Mouse (Mus musculus) right cerebral cortex, adult 18-20 months (tissue): ENCODE data around the gene Fam19a1.
"Not testable (repeated sequence)": the region's sequence is repeated elsewhere in the genome, so short reads cannot be mapped to it uniquely, and the experiment has no call there.

Experiments
- DNase-seq: peaks from one replicate; pipeline ENCODE4 v3.0.0; 2022; ENCODE audit warnings: mixed read lengths

Fam19a1 gene

DNA sequence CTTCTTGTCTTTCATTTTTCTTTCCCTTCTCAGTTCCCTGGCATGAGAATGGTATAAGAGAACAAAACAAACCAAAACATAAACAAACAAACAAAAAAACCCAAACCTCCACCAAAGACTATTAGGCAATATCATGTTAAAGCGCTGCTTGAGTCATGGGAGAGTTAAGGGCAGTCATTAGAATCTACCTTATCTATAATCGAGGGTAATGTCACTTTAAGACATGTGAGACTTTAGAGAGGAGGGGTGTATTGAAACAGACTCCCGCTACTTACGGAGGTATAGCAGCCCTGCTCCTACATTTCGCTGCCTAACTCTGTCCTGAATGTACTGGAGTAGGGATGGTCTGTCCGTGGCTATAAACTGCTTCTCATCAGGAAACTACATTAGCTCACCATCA lies at the start of gene Fam19a1:
TSS of gene Fam19a1 (plus strand) at position 301 of the 400 bp plus-strand sequence.
- no peak for DNase-seq

DNA sequence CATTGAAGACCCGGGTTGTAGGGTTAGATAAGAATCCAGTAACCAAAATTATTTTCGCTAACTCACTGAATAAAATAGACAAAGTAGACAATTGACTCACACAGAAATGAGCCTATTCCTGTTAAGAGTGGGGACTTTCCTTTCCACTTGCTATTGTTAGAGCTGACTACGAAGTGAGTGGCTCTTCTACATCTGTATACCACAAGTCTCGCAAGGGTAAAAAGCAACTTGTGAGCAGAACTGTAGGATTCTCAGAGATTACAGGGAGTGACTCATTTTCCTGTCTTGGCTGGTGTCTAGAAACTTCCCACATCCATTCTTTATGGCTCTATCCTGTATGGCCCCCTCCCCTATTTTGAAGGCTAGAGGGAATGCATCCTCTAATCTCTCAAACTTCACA lies 41.9 kb upstream of the Fam19a1 start:
- no peak for DNase-seq

DNA sequence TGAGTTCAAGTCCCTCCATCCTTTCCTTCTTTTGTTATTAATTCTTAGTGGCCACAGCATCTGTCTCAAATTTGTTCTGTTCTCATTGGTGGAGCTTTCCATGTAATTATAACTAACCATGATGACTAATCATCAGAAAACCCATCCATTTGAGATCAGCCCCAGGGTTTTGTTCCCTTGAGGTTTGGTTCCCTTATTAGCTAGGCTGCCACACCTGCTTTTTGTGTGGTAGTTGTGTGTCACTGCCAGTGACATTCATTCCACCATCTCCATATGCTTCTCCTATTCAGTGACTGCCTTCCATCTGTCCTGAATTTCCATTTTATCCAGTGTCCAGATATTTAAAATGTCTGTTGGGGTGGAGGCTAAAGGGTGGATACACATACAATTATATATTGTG lies 41.4 kb upstream of the Fam19a1 start:
- DNase-seq = no peak

DNA sequence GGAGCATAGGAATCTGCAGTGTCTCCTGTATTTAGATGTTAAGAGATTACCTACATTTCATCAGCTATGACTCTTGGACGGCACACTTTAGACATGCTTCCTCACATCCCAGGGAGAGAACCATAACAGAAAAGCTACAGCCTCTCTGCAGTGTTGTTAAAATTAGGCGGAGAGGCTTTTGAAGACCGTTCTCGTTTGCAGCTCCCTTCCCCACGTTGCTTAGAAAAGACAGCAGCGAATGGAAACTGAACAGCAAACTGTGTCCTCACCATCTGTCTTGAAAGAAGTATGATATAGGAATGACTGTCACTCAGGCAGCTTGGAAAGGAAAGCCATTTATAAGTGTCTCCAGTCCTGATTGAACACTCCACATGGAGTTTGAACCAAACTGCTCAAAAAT lies 23.0 kb upstream of the Fam19a1 start:
- DNase-seq = peak; percentile 31

DNA sequence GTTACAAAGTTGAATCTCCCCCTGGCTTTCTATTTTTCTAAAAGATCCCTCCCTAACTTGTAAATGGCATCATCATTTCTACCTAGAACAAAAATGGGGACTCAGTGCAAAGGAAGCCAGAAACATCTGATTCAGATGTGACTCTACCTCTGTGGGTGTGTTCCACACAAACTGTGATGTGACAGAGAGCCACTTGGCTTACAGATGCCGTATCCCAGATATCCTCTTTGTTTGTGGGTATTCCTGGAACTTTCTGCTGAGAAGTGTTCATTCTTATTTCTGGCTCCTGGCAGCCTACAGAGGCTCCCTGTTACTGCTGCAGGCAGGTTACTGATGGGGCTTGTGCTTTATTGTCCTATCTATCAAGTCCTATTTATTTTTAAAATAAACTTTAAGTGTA lies 19.2 kb upstream of the Fam19a1 start:
- no peak for DNase-seq

DNA sequence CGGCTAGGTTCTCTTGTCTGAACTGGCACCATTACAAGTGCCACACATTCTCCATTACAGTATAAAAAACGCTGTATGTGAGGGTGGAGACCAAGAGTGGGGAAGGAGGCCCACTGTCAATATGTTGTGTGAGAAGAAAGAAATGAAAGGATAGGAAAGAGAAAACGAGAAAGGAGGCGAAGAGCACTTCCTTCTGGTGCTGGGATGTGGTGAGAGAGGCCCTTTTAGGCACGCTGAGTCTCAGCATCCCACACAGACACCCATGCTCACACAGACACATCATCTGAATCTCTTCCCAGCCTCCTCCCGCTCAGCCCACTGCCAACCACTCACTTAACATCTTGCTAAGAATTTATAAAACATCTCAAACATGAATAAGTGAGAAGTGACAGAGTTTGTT lies 14.7 kb upstream of the Fam19a1 start:
- DNase-seq = peak; percentile 83

DNA sequence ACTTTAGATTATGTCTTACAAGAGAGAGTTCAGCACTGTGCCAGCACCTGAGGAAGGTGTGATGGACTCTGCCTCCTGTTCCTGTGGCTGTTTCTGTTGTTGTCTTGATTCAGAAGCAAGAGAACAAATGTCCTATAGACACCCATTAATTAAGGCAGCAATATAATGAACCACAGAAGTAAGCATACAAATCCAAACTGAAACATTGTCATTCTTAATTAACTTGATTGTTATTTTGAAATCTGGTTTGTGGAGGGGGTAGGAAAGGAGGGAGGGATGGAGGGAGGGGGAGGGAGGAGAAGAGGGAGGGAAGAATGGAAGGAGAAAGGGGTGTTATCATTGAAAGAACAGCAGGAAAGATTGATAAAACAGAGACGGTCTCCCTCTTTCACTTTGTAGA lies 1.3 kb upstream of the Fam19a1 start:
- DNase-seq = no peak

DNA sequence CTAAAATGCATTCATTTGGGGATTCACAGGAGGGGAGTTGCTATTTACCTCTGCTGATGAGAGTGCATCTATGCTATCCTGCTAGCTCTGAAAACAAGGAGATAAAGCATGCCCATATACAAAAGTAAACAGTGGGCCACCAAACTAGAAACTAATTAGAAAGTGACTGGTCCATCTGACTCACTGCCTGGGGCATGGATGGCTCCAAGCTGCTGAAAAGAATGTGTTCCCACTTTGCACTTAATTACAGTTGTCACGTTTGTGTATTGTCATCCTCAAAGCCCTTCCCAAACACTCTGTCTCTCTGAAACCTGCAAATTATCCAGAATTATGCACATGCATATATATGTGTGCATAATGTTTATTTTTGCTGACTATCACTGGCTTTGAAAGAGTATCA lies 1.2 kb downstream of the Fam19a1 start:
- no peak for DNase-seq

DNA sequence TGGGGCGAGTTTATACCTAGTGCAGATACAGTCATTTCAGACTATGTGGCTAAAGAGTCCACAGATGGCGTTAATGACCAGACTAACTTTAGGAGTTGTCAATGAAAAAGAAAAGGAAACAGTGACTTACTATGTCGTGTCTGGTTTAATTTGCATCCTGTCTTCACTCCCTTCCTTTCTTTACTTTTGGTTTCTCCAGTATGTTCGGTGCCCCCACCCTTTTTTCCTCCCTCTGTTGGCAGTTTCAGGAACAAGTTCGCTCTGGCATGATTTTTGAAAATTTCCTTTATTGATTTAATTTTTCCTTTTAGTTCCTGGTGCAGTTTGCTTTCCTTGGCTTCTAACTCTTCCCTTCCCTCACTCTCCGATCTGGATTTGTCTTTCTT lies 3.2 kb downstream of the Fam19a1 start:
- DNase-seq = no peak

DNA sequence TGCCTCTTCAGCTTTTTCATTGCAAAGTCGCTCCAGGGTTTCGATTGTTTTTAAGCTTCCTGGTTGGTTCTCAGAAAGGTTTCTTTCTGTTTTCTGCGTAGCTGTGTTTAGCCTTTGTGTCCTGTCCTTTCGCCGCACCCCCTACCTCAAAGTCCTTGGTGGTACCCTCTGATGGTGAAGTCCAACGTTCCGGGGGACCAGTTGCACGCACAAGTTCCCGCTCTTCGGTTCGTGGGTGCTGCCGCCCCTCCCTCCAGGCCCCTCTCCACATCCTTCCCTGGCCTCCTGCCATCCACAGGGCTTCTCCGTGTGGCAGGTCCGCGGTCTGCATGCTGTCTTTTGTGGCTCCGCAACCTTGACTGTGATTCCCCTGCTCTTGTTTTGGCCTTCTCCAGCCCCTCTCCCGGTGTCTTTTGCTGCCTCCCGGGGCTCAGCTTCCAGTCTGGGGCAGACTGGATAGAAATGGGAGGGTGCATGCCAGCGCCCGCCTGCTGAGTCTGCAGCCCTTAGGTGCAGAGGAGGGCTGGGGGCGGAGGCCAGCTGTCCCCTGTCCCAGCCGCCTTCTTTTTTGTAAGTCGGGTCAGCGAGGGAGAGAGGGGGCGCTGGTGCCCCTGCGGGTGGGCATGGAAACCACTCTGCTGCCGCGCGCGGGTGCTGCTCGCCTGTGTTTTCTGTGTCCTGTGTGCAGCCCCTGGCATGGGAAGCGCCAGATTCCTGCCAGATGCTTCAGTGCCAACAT lies 3.7 kb downstream of the Fam19a1 start:
- DNase-seq = peak; percentile 72

DNA sequence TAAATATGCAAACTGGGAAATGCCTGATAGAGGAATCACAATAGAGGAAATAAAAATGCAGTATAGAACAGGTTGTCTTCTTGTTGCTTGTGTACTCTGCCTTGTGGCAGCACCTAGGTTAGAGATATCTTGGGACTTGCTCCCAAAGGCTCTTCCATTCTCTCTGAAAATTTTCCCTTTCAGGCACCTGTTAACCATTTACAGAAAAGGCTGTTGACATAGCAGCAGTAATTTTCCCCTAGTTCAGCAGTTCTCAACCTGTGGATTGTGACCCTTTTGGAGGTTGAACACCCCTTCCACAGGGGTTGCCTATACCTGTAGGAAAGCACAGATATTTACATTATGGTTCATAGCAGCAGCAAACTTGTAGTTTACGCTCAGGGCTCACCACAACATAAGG lies 30.4 kb downstream of the Fam19a1 start:
- no peak for DNase-seq

DNA sequence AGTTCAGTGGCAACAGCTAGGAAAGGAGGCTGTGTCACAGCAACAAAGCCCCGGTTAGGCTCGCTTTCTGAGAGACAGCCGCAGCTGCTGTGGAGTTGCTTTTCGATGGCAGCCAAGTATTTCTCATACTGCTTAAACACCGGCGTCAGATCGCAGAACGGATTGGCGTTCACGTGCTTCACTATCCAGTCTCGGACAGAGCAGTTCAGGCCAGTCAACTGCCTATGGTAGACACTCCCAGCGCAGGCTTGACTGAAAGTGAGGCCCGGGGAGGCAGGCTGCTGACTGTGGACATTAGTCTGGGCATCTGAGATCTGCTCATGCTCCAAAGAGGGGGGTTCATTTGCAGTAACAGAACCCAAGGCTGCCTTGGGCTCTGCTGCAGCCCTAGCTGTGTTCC lies 52.4 kb downstream of the Fam19a1 start:
- DNase-seq = no peak

DNA sequence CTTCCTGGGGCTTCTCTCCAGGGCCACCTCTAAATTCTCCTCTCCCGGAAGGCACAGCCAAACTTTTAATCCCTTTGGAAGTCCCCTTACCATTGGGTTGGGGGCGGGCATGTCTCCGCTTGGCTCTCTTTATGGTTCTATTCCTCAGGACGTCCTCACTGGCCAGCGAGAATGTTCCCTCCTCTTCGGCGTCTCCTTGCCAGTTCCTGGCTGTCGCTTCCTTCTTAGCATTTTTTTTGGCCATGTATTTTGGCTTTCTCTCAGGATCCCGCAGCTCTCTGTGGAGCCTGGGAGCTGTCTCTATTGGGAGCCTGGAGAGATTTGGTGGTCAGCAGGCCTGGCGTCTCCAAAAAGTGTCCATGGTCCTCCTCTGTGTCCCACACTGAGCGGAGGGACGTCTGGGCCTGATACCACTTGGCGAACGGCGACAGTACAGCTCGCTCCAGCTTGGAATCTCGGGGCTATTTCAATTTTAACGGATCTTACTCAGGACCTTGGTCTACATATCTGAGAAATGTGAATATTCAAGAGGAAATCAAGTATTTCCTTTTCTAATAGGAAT lies 52.9 kb downstream of the Fam19a1 start, which contains the start of gene 1700123L14Rik:
TSS of gene 1700123L14Rik (minus strand) at position 426 of the 562 bp plus-strand sequence.
- no peak for DNase-seq

DNA sequence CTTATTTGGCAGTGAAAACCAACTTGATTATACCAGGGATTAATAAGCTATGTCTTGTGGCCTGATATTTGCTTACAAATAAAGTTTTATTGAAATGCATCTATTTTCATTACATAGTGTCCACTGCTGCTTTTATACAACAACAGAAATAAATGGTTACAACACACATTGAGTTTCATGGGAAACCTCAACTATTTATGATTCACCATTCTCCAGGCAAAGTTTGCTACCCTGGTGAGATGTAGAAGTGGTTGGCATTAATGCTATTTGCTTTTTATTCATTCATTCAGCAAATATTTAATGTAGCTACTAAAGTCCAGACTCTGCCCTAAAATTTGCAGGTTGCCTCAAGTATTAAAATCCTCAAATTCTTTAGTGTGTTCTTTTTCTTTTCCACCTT lies 54.1 kb downstream of the Fam19a1 start:
- no peak for DNase-seq

DNA sequence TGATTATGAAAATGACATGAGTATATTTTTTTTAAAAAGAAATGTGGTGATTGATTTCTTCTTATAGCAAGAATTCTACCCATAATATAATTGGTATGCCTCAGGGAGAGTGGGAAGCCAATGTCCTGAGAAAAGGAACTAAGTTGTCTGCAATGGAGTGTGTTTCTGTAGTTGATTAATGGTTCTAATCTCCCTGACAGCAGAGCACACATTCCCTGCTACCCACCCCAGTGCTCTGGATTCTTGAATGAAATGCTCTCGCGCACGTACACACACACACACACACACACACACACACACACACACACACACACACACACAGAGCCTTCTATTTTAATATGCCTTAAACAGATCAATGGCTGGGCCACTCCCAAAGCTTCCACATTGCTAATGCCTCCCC lies 60.7 kb downstream of the Fam19a1 start:
- no peak for DNase-seq

DNA sequence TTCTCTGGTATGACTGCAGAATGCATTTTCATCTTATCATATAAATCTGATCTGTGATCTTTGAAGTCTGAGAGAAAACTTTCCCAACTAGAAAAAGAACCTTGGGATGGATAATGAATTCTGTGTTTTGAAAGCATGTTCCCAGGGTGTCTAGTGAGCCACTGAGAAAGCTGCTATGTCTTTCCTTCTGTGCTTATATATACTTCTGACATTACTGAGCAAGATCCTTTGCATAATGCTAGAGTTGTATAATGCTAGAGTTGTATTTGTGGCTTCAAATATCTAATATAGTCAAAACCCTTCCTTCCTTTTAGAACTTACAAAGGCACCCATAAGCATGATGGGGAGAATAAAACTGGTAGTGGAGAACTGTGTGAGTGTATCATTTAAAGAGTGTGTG lies 65.6 kb downstream of the Fam19a1 start:
- DNase-seq = no peak

DNA sequence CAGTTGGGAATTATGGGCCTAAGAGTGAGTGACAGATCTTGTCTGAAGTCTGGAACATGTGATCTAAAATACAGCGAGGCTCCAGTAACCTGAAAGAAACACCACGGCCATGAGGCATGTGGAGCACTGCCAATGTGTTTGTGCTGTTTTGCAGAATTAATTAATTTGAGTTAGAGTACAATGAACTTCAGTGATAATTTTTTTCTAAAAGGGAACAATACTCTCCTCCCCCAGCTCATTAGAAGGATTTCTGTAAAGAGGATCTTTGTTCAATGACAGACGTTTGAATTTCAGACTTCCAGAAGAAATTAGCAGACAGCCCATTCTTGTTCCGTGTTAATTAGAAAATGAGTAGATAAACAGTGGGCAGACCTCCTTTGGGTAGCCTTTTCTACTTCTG lies 70.4 kb downstream of the Fam19a1 start:
- DNase-seq = no peak

DNA sequence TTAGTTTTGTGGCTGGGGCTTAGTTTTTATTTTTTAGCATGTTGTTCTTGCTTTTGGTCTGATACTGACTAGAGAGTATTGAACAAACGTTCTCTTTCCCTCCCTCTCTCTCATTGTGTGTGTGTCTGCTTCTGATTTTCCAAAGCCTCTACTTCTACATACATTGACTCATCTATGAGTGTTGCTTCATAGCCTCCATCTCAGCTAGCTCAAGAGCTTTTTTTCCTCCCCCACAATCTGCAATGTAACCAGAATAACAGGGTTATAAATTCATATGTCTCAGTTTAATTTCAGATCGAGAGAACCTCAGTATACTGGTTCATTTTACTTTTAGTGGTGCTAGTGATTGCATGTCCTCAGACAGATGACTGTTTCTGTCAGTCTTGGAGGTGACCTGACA lies 73.6 kb downstream of the Fam19a1 start:
- DNase-seq = no peak

DNA sequence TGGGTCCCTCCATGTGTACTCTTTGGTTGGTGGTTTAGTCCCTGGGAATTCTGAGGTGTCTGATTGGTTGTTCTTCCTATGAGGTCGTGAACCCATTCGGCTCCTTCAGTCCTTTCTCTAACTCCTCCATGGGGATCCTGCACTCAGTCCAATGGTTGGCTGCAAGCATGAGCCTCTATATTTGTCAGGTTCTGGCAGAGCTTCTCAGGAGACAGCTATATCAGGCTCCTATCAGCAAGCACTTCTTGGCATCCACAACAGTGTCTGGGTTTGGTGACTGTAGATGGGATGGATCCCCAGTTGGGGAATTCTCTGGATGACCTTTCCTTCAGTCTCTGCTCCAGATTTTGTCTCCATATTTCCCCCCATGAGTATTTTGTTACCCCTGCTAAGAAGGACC lies 86.0 kb downstream of the Fam19a1 start:
- DNase-seq = not testable (repeated sequence)

DNA sequence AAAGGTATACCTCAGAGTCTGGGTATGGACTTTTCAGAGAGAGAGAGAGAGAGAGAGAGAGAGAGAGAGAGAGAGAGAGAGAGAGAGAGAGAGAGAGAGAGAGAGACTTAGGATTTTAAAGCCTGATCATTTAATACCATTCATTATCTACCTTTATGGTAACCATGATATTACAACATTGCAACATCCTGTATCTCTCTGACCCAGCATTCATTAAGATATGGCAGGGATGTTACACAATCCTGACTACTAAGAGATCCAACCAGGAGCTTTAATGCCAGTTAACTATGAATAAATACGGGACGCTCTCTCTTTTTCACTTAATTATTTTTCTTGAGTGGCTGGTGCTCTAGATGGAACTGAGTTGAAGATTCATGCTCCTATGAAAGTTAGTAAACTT lies 92.4 kb downstream of the Fam19a1 start:
- DNase-seq = no peak

DNA sequence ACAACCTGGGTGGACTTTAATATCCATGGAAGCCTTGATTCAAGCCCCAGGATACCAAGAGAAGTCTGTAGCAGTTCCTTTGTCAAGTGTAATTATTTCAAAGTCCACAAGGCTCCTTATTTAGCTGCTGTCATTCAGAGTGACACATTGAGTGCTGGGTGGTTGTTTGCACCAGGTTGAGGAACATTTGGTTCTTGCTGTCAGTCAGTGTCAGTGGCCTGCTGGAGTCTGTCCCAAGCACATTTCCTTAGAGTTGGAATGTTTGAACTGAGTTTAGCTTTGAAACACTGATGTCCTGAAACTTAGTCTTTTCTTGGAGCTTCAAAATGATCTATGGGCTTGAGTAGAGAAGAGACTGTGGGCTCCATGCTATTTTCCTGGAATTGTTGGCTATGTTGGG lies 121.9 kb downstream of the Fam19a1 start:
- no peak for DNase-seq

DNA sequence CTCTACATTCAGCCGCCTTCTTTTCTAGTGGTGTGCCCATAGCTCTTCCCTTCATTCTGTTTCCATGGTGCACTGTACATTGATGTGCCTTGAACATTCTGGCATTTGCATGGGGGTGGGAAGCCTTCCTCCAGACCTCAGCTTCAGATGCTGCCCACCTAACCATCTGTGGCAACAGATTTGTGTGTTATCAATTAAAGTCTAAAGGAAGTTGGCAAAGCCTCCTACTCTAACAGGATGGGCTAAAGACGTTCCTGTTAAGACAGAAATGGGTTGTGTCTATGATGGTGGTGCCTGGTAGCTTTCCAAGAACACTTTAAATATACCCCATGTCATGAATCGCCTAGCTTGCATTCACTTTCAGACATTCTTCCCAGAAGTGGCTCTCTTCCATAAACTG lies 131.4 kb downstream of the Fam19a1 start:
- DNase-seq = peak; percentile 88

DNA sequence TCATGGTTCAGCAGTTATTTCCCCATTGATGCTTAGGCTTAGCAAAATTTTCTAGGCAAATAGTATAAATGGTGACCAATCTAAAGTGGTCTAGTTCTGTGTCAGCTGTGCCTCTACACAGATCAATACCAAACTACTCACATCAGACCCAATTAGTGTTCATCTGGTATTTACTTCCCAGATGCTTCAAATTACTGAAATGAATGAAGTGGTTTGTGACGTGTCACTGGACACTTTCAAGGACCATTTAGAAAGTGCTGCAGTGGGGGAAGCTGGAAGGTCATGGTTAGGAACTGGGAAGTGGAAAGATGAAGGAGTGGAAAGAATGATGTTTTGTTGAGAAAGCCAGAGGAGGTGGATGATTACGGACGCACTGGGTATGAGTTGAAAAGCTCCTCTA lies 139.0 kb downstream of the Fam19a1 start:
- no peak for DNase-seq

DNA sequence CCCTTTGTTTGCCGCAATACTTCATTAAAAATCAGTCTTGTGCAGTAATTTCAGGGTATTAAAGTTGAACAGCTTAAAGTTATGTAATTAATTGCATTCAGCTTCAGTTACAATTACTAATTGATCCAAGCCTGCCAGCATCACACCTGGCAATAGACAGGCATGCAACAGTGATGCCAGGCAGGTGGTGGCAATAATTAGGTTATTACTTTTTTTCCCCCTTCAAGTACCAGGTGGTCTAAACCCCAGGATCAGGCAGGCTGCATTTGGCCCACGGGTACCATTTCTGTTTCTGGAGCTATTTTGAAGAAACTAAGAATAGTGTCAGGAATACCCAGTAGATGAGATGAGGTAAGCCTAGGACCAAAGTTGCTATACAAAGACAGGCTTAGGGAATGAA lies 141.9 kb downstream of the Fam19a1 start:
- no peak for DNase-seq

DNA sequence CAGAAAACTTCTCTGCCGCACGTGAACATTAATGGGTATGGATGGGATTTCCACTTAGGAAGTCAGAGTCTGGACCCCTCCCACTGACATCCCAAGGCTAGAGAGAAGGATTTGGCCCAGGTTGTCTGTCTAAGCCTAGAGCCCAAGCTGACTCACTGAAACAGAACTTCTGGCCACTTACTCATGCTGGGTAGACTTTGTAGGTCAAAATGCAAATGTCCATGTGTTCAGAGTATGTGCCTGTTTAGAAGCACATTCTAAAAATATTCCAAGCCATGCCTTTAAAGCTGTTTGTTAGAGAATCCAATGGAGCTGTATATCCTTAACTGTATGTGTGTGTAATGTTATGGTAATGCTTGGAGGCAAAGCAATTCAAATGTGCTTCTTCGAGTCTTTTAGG lies 145.7 kb downstream of the Fam19a1 start:
- peak; percentile 29 for DNase-seq
